Mouse (Mus musculus): ENCODE data around the gene Phf21b.
"Not testable (repeated sequence)": the region's sequence is repeated elsewhere in the genome, so short reads cannot be mapped to it uniquely, and the experiment has no call there.

The Phf21b gene

DNA sequence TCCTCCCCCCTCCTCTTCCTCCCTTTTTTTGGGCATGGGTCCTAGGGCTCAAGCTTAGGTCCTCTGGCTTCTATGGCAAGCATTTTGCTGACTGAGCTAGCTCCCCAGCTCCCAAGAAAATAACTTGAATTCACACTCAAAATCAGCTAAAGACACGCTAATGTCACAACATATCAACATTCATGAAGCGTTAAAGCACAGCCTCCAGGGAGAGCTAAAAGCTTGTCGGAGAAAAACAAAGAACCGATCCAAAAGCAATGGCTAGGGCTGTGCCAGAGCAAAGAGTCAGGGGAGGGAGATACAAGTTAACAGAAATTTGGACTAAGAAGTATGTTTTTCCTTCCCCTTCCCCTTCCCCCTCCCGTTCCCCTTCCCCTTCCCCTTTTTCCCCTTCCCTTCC lies 77.3 kb downstream of the Phf21b start:
- no peak for DNase-seq (ENCODE audit: low read depth in 2 of 2, low spot score in 2 of 2)

DNA sequence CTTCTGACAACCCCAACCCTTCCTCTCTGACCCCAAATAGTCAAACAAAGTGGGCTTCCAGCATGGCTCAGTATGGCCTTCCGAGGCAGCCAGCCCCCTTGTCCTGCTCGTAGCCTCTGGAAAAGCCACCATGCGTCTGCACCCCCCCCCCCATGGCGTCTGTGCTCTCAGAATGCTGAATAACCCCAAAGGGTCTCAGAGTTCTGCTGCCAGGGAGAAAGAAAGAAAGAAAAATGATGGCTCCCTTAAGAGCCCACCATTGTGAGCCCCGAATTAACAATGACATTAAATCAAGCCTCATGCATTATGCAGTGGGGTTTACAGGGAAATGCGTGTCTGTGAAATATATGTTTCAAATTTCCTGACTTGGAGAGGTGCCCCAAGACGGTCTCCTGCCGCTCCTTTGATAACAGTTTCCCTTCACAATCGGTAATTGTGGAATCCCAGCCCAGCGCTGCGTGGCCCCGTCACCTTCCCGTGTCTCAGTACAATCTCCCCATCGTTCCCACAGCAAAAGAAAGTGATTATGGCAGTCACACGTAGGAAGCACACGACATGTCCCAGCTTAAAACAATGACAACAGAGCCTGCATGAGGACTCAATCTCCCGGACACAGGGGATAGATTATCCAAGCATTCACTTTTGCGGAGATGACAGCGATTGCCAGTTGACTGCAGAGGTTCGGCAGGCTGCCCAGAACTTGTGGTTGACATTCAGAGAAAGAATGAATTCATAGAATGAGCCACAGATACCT lies 80.3 kb downstream of the Phf21b start:
- no peak for DNase-seq (ENCODE audit: low read depth in 2 of 2, low spot score in 2 of 2)

DNA sequence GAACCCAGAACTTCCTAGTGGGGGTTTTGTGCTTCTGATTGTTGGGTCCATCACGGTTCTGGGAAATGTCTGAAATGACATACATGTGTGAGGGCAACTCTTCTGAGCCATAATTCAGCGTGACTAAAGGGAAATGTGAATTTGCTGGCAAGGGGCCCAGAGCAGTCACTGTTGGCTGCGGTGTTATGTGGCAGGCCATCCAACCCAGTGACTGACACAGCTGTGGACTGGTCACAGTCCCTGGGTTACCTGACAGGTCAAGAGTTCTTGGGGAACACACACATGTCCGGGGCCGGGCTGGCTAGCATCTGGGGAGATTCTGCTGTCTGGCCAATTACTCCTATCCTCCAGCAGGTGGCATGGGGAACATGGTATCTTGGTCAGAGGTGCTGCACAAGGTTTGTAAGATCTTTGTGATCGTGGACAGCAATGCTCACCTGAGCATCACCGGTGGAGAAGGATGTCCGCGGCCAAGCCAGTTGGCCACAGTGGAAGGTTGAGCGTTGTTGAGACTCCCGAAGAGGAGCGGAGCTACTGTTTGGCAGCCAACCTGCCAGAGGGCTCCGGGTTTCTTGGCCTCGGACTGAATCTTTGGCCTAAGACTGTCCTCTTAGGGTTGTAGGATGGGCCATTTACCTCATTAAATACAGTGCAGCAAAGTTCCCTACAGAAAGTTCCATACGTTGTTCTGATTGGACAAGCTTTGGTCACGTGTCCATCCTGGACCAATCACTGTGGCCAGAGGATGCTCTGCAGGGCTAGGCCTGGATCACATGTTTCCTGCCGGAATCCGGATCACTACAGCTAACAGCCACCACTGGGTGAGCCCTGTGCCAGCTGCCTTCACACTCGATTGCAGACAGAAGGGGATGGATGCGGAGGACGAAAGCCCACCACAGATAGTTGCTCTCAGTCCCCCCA lies 83.4 kb downstream of the Phf21b start:
- DNase-seq (ENCODE audit: low read depth in 2 of 2, low spot score in 2 of 2): no peak

DNA sequence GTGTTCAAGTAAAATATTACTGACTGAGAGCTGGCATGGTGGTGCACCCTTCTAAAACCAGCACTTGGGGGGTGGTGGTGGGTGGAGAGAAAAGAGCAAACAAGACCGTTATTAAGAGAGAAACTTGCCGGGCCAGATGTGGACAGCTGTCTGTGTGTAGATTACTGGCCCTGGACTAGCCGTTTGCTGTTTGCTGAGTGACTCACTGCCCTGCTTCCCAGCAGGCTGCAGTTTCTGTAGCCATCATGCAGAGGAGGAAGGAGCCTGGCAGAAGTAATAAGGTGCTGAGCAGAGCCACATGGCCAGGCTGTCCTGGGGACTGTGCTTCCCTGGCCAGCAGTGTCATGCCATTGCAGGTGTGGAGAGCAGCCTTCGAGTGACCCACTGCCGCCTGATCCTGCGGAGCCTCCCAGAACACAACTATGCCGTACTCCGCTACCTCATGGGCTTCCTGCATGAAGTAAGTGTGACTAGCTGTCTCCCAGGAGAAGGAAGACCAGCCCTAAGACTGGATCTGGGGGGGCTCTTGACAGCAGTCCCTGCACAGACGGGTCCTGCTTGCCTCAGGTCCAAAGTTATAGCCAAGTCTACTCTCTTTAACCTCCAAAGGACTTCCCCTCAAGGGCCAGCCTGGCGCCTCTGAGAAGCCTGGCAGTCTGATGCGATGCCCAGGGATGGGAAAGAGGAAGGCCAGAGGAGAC lies 86.1 kb downstream of the Phf21b start:
- no peak for DNase-seq (ENCODE audit: low read depth in 2 of 2, low spot score in 2 of 2)

DNA sequence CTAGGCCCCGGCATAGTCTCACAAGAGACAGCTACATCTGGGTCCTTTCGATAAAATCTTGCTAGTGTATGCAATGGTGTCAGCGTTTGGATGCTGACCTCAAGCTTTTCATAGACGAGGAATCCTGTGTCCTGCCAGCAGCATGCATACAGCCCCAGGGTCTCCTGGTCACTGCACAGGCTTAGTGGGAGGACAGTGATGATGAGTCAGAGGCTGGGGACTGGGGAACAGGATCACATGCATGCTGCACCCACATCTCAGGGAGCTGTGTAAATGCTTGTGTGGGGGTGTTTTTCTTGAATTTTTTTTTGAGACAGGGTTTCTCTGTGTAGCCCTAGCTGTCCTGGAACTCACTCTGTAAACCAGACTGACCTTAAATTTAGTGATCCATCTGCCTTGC lies 87.3 kb downstream of the Phf21b start:
- not testable (repeated sequence) for DNase-seq (ENCODE audit: low read depth in 2 of 2, low spot score in 2 of 2)

DNA sequence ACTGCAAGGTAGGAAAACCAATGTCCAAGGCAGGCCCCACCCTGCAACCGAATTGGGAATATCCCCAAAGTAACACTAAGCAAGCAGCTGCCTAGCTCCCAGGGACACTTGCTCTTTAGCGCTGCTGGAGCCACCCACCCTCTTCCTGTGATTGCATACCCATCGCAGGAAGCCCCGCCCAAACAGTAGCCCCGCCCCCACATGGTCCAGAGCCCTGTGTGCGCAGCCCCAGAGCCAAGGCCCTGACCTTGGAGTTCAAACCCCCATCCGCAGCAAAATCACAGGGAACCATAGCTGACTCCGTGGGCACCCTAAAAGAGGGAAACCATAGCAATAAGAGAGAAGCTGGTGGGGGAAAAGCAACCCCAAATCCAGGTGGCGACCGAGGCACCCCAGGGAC lies 89.2 kb downstream of the Phf21b start:
- DNase-seq (ENCODE audit: low read depth in 2 of 2, low spot score in 2 of 2): no peak

DNA sequence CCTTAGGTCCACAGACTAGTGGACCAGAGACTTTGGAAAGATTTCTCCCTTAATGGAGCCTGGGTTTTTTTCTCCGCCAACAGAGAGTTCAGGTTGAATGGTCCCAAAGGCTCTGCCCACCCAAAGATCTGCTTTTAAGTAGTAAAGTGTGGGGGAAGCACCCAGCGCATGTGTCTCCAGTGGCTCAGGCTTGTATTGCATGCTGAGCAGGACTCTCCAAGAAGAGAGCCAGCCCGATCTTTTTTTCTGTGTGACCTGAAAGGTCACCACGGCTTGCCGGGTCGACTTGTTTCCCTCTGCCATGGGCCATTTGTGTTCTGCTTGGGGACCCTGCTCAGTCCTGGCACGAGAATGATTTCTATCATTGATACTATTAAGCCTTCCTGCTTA lies 92.4 kb downstream of the Phf21b start:
- no peak for DNase-seq (ENCODE audit: low read depth in 2 of 2, low spot score in 2 of 2)

DNA sequence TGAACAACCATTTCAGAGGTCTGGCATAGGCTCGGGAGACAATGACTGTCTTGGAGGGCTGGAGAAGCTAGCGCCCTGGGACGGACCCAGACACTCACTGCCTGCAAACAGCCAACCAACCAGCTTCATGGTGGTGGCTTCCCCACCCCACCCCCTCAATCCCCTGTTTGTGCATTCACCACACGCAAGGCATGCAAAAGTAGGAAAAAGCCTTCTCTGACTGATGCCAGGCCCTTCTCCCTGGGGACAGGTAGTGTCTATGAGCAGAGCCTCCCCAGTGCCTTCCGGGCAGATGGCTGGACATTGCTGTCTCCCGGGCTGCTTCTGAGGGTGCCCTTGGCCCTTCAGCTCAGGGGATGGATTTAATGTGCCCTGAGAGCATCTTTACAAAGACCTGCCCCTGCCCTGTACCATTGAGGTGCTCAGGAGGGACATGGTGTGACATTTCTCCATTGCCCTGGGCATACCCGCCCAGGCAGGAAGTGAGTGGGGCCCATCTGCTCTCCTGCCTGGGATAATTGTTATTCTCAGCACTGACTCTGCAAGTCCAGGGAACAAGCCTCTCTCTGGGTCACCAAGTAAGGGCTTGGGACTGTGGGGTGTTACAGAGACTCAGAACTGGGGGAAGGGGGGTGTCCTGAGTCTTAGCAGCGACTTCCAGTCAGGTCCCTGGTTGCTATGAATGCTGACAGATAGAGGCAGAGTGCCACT lies 93.0 kb downstream of the Phf21b start:
- DNase-seq (ENCODE audit: low read depth in 2 of 2, low spot score in 2 of 2): no peak

DNA sequence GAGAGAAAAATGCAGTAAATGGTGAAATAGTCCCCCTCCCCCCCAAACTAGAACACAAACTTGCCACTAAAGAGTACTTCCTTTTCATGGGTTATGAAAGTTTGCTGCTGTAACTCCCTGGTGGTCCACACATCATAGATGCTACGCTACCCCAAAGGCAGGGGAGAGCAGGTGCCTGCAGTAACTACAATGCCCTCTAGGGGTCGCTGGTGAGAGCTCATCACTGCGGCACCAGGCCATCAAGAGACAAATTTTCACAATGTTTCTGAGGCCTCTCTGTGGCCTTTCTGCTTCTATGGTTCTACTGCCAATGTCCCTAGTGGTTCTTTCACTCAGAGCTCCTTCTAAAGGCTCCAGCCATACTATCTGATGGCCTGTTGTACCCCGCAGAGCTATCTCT lies 97.4 kb downstream of the Phf21b start:
- DNase-seq (ENCODE audit: low read depth in 2 of 2, low spot score in 2 of 2): peak; percentile 10 to 18

DNA sequence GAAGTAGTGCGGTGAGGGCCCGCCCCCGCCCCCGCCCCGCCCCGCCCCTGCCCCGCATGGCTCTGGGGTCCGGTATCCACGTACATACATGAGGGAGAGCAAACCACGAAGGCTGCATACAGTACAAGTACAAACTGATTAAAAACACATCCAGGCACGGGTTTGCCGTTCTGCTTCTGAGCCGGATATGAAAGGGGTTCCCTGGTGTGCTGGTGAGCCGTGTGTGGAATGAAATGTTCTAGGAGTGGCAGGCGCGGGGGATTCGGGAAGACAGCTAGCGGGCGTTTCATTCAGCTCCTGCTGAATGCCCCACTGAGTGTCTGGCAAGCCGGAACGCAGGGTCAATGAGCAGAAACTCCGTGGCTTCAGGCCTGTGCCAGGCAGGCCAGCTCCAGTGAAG lies 99.4 kb downstream of the Phf21b start:
- DNase-seq (ENCODE audit: low read depth in 2 of 2, low spot score in 2 of 2): no peak

DNA sequence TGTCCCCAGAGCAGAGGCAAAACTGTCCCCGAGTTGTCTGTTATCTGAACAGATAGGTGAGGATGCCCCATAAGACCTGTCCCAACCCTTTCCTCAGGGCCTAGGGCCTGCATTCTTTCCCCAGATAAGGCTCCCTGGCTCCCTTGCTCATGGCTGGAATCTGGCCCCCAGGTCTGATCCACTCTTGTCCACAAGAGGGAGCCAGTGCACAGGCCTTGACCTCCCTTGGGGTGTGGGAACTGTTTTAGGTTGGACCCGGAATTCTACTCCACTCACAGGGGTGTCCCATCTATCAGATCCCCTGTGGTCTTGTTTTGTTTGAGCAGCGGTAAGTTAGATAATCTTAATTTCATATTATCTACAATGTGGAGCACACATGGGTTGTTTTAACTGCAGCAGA lies 100.9 kb downstream of the Phf21b start:
- DNase-seq (ENCODE audit: low read depth in 2 of 2, low spot score in 2 of 2): peak; percentile 13 to 36

DNA sequence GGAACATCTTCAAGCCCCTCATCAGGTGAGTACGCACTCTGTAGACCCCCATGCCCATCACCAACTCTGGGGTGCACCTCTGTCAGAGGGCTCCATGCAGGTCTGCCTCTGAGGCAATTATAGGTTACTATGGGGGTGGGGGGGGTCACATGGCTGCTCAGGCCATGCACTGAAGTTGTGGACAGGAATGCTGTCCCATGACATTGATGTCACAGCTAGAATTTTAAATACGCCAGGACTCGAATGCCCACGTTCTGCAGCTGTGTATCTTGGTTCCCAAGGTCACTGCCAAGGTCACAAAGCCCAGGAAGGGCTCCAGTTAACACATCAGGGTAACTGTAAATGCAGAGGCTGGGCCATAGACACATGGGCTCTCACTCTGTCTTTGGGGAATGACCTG lies 110.0 kb downstream of the Phf21b start:
- no peak for DNase-seq (ENCODE audit: low read depth in 2 of 2, low spot score in 2 of 2)

DNA sequence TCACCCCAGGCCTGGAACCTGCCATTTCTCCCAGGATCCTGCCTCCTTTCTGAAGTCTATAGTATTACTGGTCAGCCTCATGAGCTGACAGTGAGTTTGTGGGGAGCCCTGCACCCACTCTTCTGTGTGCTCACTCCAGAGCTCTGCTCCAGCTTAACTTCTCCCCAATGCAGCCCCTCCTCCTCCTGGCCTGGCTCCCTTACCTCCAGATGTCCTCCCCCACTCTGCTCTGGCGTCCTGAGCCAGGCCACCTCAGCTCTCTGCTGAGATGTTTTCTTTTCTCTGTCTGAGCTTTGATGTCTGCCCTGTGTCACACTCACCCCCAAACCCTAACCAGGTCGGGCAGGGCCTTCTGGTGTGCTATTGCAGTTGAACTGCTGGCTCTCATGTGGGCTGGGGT lies 111.5 kb downstream of the Phf21b start:
- no peak for DNase-seq (ENCODE audit: low read depth in 2 of 2, low spot score in 2 of 2)

DNA sequence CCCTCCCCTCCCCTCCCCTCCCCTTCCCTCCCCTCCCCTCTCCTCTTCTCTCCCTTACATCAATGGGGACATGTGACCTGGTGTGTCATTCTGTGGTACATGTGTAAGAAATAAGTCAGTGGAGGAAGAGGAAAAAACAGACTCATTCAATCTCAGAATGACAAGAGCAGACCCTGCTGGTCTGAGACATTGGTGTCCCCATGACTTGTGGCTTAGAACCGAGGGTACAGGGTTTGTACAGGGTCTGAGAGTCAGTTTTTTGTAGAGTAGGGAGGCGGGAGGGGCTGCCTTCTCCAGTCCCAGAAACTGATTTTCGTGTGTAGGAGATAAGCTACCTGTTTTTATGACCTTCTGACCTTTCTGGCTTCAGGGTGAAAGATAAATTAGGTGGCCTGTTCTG lies 112.5 kb downstream of the Phf21b start:
- no peak for DNase-seq (ENCODE audit: low read depth in 2 of 2, low spot score in 2 of 2)

DNA sequence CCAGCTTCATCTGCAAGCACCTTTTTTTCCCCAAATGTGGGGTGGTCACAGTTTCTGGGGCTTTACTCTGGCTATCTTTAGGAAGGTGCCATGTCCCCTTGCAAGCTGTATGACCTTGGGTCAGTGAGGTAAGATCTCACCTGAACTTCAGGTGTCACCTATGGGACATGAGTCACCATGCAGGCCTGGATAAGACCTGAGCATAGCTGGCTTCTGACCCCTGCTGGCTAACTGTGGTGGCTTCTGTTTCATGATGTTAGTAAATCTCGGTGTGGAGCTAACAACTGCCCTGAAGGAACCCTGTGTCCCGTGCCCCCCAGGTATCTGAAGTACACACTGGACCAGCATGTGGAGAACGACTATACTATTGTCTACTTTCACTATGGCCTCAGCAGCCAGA lies 114.3 kb downstream of the Phf21b start:
- no peak for DNase-seq (ENCODE audit: low read depth in 2 of 2, low spot score in 2 of 2)

DNA sequence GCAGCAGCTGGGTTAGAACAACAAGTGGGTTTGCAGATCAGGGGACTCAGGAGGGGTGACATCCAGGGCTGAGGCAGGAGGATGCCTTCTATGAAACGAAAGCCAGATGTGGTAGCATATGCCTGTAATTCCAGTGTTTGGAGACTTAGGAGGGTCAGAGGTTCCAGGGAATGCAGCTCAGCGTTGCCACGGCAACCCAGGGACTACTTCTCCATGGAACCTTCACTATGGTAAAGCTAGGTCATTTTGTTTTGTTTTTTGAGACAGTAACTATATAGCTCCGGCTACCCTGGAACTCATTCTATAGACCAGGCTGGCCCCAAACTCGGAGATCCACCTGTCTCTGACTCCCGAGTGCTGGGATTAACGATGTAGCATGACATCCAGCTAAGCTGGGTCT lies 117.6 kb downstream of the Phf21b start:
- DNase-seq (ENCODE audit: low read depth in 2 of 2, low spot score in 2 of 2): no peak

DNA sequence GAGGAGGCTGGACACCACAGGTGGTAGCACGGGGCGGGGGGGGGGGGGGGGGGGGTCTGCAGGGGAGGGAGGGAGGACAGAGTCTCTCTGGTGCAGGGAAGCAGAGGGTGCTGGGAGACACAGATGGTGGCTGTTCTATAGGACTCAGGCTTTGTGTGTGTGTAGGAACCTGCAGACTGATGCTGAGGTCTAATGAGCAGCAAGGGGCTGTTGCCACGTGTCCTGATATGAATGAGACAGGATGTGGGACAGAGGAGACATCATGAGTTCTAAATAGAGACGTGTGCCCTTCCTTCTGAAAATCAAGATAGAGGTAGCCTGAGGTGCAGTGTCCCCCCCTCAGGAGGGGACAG lies 118.9 kb downstream of the Phf21b start:
- DNase-seq (ENCODE audit: low read depth in 2 of 2, low spot score in 2 of 2): no peak

DNA sequence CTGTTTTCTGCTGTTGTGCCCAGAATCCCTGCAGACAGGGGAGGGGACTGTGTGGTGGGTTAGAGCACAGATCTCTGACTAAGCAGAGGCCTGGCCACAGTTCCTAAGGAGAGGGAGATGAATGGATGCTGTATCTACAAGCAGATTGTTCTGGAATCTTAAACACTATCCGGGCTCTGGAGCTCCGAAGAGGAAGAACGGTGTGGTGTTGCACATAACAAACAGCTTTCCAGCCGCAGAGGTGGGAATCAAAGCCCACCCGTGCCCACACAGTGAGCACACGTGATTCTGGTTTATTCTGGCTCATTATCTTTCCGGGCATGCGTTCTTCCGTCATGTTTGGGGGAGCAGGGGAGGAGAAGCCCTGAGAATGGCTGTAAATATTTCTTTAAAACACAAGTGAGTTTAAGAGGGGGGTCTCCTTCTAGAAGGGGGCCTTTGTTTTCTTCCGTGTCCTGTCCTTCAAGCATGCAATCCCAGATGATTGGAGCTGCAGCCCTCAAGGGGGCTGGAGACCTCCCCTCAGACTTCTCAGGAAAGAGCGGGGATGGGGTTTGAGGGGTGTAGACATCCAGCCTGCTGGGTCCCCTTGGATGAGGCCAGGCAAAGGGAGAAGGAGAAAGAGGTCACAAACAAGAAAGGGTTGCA lies 119.4 kb downstream of the Phf21b start:
- DNase-seq (ENCODE audit: low read depth in 2 of 2, low spot score in 2 of 2): no peak

Measured in CD8-positive naive resting alpha-beta T cell, adult 2 months (primary cell).